Mouse (Mus musculus): ENCODE results near the gene Pnliprp1. TPM values are rescaled to one million over a fixed set of nuclear protein-coding genes. Genes with fewer than 3 reads are reported as not detected.

Gene Pnliprp1
- not detected for total RNA-seq (2021)
- long read RNA-seq, experiment 1 = 0 reads
- long read RNA-seq, experiment 2 = 0 reads

- no peak for DNase-seq
Observed at GRCm38 (mm10) chr19:58728445-58729031, at the start of gene Pnliprp1. Gene Pnliprp1 (plus strand): TSS chr19:58728887.

GRCm38 (mm10) chr19:58688933-58689332, 39.8 kb upstream of the Pnliprp1 start:
- no peak for DNase-seq

- no peak for DNase-seq
Observed at GRCm38 (mm10) chr19:58695314-58695713, 33.4 kb upstream of the Pnliprp1 start.

GRCm38 (mm10) chr19:58696235-58696634, 32.5 kb upstream of the Pnliprp1 start:
- no peak for DNase-seq

GRCm38 (mm10) chr19:58704556-58704955, 24.1 kb upstream of the Pnliprp1 start:
- DNase-seq = no peak

- no peak for DNase-seq
Observed at GRCm38 (mm10) chr19:58708611-58709010, 20.1 kb upstream of the Pnliprp1 start.

- no peak for DNase-seq
Observed at GRCm38 (mm10) chr19:58717925-58718324, 10.8 kb upstream of the Pnliprp1 start.

- no peak for DNase-seq
Observed at GRCm38 (mm10) chr19:58720439-58720838, 8.2 kb upstream of the Pnliprp1 start.

GRCm38 (mm10) chr19:58726551-58726950, 2.1 kb upstream of the Pnliprp1 start:
- DNase-seq = no peak

GRCm38 (mm10) chr19:58727756-58728155, 931 bp upstream of the Pnliprp1 start:
- DNase-seq = no peak

GRCm38 (mm10) chr19:58733216-58733615, 4.5 kb downstream of the Pnliprp1 start:
- DNase-seq = no peak

- no peak for DNase-seq
Observed at GRCm38 (mm10) chr19:58738111-58738510, 9.4 kb downstream of the Pnliprp1 start.

GRCm38 (mm10) chr19:58741036-58741435, 12.3 kb downstream of the Pnliprp1 start:
- DNase-seq = no peak

GRCm38 (mm10) chr19:58742711-58743110, 14.0 kb downstream of the Pnliprp1 start:
- no peak for DNase-seq

GRCm38 (mm10) chr19:58743736-58744135, 15.0 kb downstream of the Pnliprp1 start:
- no peak for DNase-seq

- no peak for DNase-seq
Observed at GRCm38 (mm10) chr19:58747498-58748000, 18.9 kb downstream of the Pnliprp1 start.

GRCm38 (mm10) chr19:58750822-58751221, 22.1 kb downstream of the Pnliprp1 start:
- no peak for DNase-seq

- no peak for DNase-seq
Observed at GRCm38 (mm10) chr19:58751504-58751903, 22.8 kb downstream of the Pnliprp1 start.

- no peak for DNase-seq
Observed at GRCm38 (mm10) chr19:58758871-58759270, 30.2 kb downstream of the Pnliprp1 start.

GRCm38 (mm10) chr19:58759423-58759822, 30.7 kb downstream of the Pnliprp1 start, which contains the start of gene Pnliprp2:
Gene Pnliprp2 (plus strand): TSS chr19:58759719.
- no peak for DNase-seq

- no peak for DNase-seq
Observed at GRCm38 (mm10) chr19:58762316-58762715, 33.6 kb downstream of the Pnliprp1 start.

GRCm38 (mm10) chr19:58762848-58763541, 34.3 kb downstream of the Pnliprp1 start:
- peak; percentile 69 for DNase-seq

GRCm38 (mm10) chr19:58767329-58767728, 38.6 kb downstream of the Pnliprp1 start:
- DNase-seq = no peak

- no peak for DNase-seq
Observed at GRCm38 (mm10) chr19:58776461-58776860, 47.8 kb downstream of the Pnliprp1 start.
